Mouse (Mus musculus) embryonic facial prominence, embryonic 14.5 days (tissue): ENCODE measurements at regions not wholly inside any gene's neighbourhood (a gene's known extent, or its start where the extent isn't known, plus 50 kb on each side); places are given as distances from the start of the nearest gene placed in this dataset.
"Not testable (repeated sequence)": the region's sequence is repeated elsewhere in the genome, so short reads cannot be mapped to it uniquely, and the experiment has no call there.

Experiments used
- ATAC-seq: fragments of 200-750 bp; cut with Nextera tagmentation; 2 replicates; pipeline ENCODE4 v1.8.0; 2017; ENCODE audit warnings: low read depth, moderate number of reproducible peaks, moderate TSS enrichment
- DNase-seq: peaks from one replicate; pipeline ENCODE4 v3.0.0-alpha.2; 2015; ENCODE audit warnings: low spot score
- H3K27ac ChIP-seq: fragments of 300-500 bp; sonication (generic); replicated peaks from 2 replicates; pipeline ENCODE4 v1.5.1; 2014; ENCODE audit warnings: low read depth, mild to moderate bottlenecking, low read length, moderate library complexity
- H3K27me3 ChIP-seq: fragments of 300-500 bp; sonication (generic); replicated peaks from 2 replicates; pipeline ENCODE4 v1.6.1; 2014; ENCODE audit warnings: low read length; ENCODE audit not compliant: control insufficient read depth, insufficient read depth
- H3K36me3 ChIP-seq: fragments of 300-500 bp; sonication (generic); 2 replicates; pipeline ENCODE4 v1.6.1; 2014; ENCODE audit warnings: low read length, mixed read lengths; ENCODE audit not compliant: control insufficient read depth, insufficient read depth
- H3K4me1 ChIP-seq: fragments of 300-500 bp; sonication (generic); 2 replicates; pipeline ENCODE4 v1.6.1; 2014; ENCODE audit warnings: antibody characterized with exemption, low read length; ENCODE audit not compliant: control insufficient read depth, insufficient read depth
- H3K4me2 ChIP-seq: fragments of 300-500 bp; sonication (generic); 2 replicates; pipeline ENCODE4 v1.6.1; 2014; ENCODE audit warnings: low read depth, mild to moderate bottlenecking, low read length, moderate library complexity, mixed read lengths
- H3K4me3 ChIP-seq: fragments of 300-500 bp; sonication (generic); 2 replicates; pipeline ENCODE4 v1.5.1; 2014; ENCODE audit warnings: low read depth, mild to moderate bottlenecking, low read length
- H3K9ac ChIP-seq: fragments of 300-500 bp; sonication (generic); 2 replicates; pipeline ENCODE4 v1.6.1; 2014; ENCODE audit warnings: low read depth, mild to moderate bottlenecking, low read length, moderate library complexity, mixed read lengths
- H3K9me3 ChIP-seq: fragments of 300-500 bp; sonication (generic); 2 replicates; pipeline ENCODE4 v1.6.1; 2016; ENCODE audit warnings: low read length; ENCODE audit not compliant: control insufficient read depth
- WGBS: fragments of 180-500 bp; shearing (Covaris S2); extraction: QIAGEN DNeasy Blood & Tissue Kit; methylation state at CpG from one replicate; pipeline ENCODE4 v1.1.7; 2014; 5-methylcytosine and 5-hydroxymethylcytosine counted together

DNA sequence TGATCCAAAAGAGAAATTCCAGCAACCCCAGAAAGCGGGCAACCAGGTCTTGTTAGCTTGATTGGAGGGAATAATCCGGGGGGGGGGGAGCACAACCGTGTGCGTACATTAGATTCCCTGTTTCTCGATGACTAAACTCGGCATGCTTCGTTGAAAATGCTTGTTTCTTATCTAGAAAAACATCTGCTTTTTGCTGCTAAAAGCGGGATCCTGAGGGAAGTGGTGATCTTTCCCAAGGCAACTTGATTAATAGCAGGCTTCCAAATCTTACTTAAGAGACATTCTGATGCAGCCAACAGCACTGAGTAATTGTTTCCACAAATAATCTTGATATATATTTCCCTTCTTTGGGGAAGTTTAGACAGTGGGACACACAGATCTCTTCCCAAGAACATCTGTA, 338.0 kb upstream of the Pkdcc start:
- H3K4me2 ChIP-seq: no peak overlapping the region
- no peak overlapping the region for H3K27ac ChIP-seq
- H3K36me3 ChIP-seq: no peaks in the 10 kb centered on the region
- H3K27me3 ChIP-seq: no peaks in the 10 kb centered on the region
- no peak overlapping the region for H3K4me3 ChIP-seq
- H3K9me3 ChIP-seq: no peaks in the 10 kb centered on the region
- ATAC-seq (no peak), DNase-seq (peak; percentile 42)
- no peaks in the 10 kb centered on the region for H3K4me1 ChIP-seq
- no peak overlapping the region for H3K9ac ChIP-seq
- 64% methylated on average over 8 of the region's 8 CpGs for WGBS

DNA sequence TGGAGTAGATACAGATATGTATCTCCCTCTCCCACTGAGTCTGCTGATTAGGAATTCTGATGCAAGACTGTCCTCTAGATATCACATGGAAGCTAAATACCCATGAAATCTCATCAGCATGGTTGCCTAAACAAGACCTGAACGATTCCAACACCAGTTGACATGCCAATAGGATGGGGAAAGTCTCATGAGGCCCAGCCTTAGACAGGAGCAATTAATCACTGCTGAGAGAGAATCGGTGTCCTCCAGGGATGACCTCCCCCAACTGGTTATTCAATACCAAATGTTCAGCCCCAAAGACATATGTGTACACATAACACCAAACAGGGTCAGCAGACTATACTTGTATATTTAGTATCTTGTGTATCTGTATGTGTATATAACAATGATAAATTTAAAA, 314.5 kb upstream of the Pkdcc start:
- no peaks in the 10 kb centered on the region for H3K27me3 ChIP-seq
- no peak overlapping the region for H3K9ac ChIP-seq
- DNase-seq: peak; percentile 31
- no peak overlapping the region for H3K4me2 ChIP-seq
- WGBS: 39% methylated on average over 2 of the region's 2 CpGs
- no peak overlapping the region for H3K4me3 ChIP-seq
- no peaks in the 10 kb centered on the region for H3K4me1 ChIP-seq
- ATAC-seq: no peak
- H3K36me3 ChIP-seq: no peaks in the 10 kb centered on the region
- 0 out of 2 replicates have a peak, but pooled peaks cover 3% of the 10 kb centered on the region for H3K9me3 ChIP-seq
- H3K27ac ChIP-seq: no peak overlapping the region

DNA sequence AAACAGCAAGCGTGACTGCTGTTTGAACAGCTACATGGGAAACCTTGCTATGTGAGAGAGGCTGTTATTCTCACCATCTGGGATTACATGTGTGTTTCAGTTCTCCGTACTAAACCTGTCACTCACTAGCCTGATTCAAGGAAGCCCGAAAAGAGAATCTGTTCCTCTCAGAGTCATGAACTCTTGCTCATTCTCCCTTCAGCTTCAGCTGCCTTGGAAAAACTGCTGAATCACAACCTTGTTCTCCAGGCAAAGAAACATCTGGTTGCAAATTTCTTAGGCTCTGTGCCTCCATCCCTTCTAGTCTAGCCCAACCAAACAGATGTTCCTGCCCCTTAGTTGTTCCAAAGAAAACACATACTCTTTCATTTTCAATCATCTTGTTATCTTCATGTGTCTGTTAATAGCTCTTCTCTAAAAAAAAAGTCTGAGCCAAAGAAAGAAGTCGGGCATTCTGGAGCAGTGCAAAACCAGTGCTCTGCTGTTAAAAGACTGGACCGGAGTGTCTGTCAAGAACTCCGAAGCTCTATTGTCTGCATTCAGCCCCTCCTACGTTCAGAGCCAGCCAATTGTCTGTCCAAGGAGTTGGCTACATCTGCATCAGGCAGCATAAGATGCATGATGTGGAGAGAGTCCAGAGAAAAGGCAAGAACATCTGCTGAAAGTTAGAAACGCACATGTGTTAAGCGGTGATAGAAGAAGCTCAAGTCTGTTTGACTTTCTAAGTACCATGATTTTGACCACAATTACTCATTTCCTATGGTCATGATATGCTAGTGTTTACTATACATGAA, 313.8 kb upstream of the Pkdcc start:
- Histone ChIP-seq H3K9me3 (0 out of 2 replicates have a peak, but pooled peaks cover 3% of the 10 kb centered on the region), H3K36me3 (no peaks in the 10 kb centered on the region), H3K4me1 (no peaks in the 10 kb centered on the region), H3K9ac (no peak overlapping the region), H3K4me2 (no peak overlapping the region), H3K27ac (no peak overlapping the region), H3K27me3 (no peaks in the 10 kb centered on the region), H3K4me3 (no peak overlapping the region)
- 43% methylated on average over 9 of the region's 9 CpGs for WGBS
- ATAC-seq: peak; percentile 82
- DNase-seq: peak; percentile 83

DNA sequence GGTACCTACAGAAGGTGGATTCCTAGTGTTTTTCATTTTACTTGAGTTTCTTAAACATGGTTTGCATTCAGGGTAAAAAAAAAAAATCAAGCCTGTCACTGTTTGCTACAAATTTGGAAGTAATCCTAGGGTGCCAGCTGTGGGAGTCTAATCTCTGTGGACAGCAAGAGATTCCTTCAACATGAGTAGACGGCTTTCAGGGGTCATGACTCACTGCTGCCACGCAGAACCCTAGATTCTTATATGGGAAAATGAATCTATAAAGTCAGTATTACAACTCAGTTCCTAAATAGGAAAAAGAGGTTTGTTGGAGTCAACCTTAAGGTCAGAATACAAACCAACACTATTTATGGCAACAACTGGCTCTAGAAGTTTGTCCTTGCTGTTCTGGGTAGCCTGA, 310.1 kb upstream of the Pkdcc start:
- H3K4me1 ChIP-seq: no peaks in the 10 kb centered on the region
- no peak for ATAC-seq
- DNase-seq: no peak
- H3K4me3 ChIP-seq: no peak overlapping the region
- H3K9ac ChIP-seq: no peak overlapping the region
- H3K27me3 ChIP-seq: no peaks in the 10 kb centered on the region
- no peak overlapping the region for H3K4me2 ChIP-seq
- no peak overlapping the region for H3K27ac ChIP-seq
- H3K9me3 ChIP-seq: 0 out of 2 replicates have a peak, but pooled peaks cover 3% of the 10 kb centered on the region
- 78% methylated on average over 2 of the region's 2 CpGs for WGBS
- no peaks in the 10 kb centered on the region for H3K36me3 ChIP-seq

DNA sequence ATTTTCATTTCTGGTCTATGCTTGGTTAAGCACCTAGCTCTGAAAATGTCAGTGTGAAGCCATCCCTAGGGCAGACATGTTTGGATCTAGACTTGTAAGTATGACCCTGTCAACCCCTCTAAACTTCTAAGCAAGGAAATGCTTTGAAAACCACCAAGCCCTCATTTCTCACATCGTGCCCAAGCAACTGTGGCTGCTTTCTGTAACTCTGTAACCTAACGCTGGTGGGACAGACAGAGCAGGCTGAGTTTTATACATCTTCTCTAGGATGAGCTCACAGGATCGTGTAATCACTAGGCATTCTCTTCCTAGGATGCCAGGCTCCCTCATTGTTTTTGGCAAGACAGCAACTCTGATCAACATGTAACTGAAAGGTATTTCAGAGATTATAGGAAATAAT, 309.6 kb upstream of the Pkdcc start:
- Histone ChIP-seq H3K4me2 (no peak overlapping the region), H3K9me3 (0 out of 2 replicates have a peak, but pooled peaks cover 3% of the 10 kb centered on the region), H3K9ac (no peak overlapping the region), H3K27me3 (no peaks in the 10 kb centered on the region), H3K36me3 (no peaks in the 10 kb centered on the region), H3K27ac (no peak overlapping the region), H3K4me1 (no peaks in the 10 kb centered on the region), H3K4me3 (no peak overlapping the region)
- DNase-seq (no peak), ATAC-seq (no peak)
- 67% methylated on average over 3 of the region's 3 CpGs for WGBS

DNA sequence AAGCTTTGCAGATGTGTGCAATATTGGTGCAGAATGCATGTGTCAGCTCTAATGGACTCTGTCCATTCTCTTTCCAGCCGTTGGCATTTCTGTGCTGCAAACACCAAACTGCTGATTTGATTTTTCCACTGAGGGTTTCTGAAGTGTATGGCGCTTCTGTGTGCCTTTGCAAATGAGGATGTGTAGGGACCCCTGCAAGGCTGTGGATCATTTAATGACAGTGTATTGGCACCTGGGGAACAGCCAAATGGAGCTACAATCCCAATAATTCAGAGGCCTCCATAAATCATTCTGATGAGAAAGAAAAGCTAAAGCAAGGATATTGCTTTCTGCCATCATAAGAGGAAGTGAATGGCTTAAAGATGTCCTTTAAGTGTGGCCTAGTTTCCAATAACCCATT, 305.9 kb upstream of the Pkdcc start:
- H3K4me1 ChIP-seq: no peaks in the 10 kb centered on the region
- H3K27ac ChIP-seq: no peak overlapping the region
- ATAC-seq (no peak), DNase-seq (no peak)
- no peak overlapping the region for H3K4me3 ChIP-seq
- 63% methylated on average over 2 of the region's 2 CpGs for WGBS
- H3K27me3 ChIP-seq: no peaks in the 10 kb centered on the region
- H3K36me3 ChIP-seq: no peaks in the 10 kb centered on the region
- no peak overlapping the region for H3K9ac ChIP-seq
- 0 out of 2 replicates have a peak, but pooled peaks cover under 1% of the 10 kb centered on the region for H3K9me3 ChIP-seq
- H3K4me2 ChIP-seq: no peak overlapping the region

DNA sequence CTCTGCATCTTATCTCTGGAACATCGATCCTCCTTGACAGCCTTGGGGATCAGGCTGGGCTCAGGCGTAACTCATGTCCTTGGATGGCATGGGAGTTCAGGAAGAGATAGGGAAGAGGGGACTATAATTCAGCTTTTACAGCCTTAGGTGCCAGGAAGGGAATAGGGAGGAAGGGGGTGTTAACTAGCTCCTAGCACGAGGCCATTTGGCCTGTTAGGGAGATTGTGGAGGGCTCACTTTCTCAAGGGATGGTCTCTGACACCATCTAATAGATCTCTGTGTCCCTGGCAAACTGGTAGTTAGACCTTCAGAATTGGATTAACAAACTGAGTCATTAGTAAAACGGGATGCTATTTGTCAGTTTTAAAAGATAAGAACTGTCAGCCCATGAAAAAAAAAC, 292.1 kb upstream of the Pkdcc start:
- H3K4me2 ChIP-seq, ATAC-seq, H3K27me3 ChIP-seq, H3K4me3 ChIP-seq, DNase-seq, H3K9ac ChIP-seq, H3K27ac ChIP-seq, H3K36me3 ChIP-seq, H3K9me3 ChIP-seq, H3K4me1 ChIP-seq: not testable (repeated sequence)
- 80% methylated on average over 4 of the region's 4 CpGs for WGBS

DNA sequence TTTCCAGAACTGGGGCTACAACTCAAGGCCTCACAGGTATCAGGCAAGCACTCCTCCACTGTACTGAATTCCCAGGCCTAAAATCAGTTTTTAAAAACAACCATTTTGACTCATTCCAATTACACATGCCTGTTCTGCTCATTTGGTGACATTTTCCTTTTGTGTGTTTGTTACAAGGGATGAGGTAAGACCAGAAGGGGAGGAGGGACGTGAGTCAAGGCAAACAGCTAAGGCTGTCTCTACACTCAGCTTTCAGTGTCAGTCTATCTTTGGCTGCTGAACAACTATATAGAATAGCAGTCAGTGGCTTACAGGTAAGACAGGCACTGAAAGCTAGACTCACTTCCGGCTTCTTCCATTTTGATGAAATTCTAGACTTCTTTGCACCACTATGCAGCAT, 289.3 kb upstream of the Pkdcc start:
- no peak for ATAC-seq
- no peak overlapping the region for H3K4me3 ChIP-seq
- no peaks in the 10 kb centered on the region for H3K4me1 ChIP-seq
- no peak overlapping the region for H3K27ac ChIP-seq
- WGBS: 87% methylated on average over 2 of the region's 2 CpGs
- H3K9me3 ChIP-seq: no peaks in the 10 kb centered on the region
- no peak overlapping the region for H3K4me2 ChIP-seq
- no peak overlapping the region for H3K9ac ChIP-seq
- H3K36me3 ChIP-seq: no peaks in the 10 kb centered on the region
- H3K27me3 ChIP-seq: no peaks in the 10 kb centered on the region
- DNase-seq: no peak

DNA sequence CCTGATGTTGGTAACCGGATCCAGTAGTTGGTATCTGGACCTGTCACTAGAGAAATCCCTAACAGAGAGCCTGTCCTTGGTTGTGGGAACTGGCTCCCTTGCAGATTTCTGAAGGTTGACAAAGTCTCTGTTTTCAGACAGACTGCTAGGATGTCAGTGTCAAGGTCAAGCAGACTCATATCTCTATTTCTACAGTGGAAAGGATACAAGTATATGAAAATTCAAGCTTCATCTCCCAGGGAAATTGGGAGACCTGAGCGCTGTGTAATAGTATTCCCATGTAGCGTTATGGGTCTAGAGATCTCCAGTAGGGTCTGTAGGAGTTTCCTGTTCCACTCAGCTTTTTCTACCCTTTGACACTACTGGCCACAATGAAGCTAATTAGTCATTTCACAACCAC, 287.4 kb upstream of the Pkdcc start:
- Histone ChIP-seq H3K9ac (no peak overlapping the region), H3K27me3 (no peaks in the 10 kb centered on the region), H3K4me2 (no peak overlapping the region), H3K4me3 (no peak overlapping the region), H3K4me1 (no peaks in the 10 kb centered on the region), H3K27ac (no peak overlapping the region), H3K9me3 (no peaks in the 10 kb centered on the region), H3K36me3 (no peaks in the 10 kb centered on the region)
- no peak for DNase-seq
- no peak for ATAC-seq
- WGBS: 81% methylated on average over 3 of the region's 3 CpGs
